Mouse (Mus musculus): ENCODE data around the gene Gm4353. TPM values are rescaled to one million over a fixed set of nuclear protein-coding genes. Genes with fewer than 3 reads are reported as not detected.

Gm4353 gene
- polyA plus RNA-seq, 1 experiment from 2014 or later = 1.5 TPM

DNA sequence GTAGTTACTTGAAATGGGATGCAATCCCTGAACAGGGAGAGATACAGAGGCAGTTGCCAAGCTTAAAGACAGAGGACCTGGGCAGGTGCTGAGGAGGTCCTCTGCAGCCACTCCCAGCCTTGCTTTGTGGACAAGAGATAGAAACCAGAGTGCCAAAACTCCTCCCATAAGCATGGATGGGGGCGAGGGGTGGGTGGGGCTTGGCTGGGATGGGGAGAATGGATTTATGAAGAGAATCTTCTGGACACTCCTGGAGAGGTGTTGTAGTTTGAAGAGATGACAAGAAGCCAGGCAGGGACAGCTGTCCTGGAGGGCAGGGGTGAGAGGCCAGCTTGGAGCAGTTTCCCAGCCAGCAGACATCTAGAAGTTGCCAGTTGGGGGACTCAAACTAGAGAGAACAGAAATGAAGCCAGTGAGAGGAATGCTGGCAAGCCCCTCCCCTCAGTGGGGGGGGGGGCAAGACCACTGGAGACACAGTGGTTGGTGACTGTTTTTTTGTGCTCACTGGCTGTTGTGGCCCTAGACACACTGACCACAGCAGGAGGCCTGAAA lies 34.9 kb upstream of the Gm4353 start:
- no peak overlapping the region for H3K4me2 ChIP-seq
- ATAC-seq (ENCODE audit: low read depth) = no peak
- H3K4me1 ChIP-seq (replicated peaks) = peaks cover 13% of the 10 kb centered on the region; the same call in 1 of the 2 replicates
- H3K4me3 ChIP-seq = no peak overlapping the region
- H3K36me3 ChIP-seq = no peaks in the 10 kb centered on the region
- no peaks in the 10 kb centered on the region for H3K27me3 ChIP-seq
- 63% methylated on average over 1 of the region's 1 CpGs for WGBS
- H3K9me3 ChIP-seq = no peaks in the 10 kb centered on the region
- no peak overlapping the region for H3K9ac ChIP-seq
- no peak overlapping the region for H3K27ac ChIP-seq (replicated peaks)

DNA sequence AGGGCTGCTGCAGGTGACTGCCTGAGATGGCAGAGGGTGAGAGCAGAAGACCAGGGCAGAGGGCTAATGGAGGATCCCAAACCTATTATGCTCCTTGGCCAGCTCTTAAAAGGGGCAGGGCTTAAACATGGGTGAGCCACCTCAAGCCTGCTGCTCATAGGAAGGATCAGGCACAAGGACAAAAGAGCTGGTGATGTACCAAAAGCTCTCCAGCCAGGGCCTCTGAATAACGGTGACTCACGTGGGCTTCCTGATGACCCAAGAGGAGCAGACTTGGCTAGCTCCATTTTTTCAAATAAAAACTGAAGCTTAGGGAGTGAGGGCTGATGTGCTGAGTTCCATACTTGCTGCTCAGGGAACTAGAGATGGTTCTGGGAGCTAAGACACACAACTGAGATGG lies 31.6 kb upstream of the Gm4353 start:
- Histone ChIP-seq H3K27ac (replicated peaks) (no peak overlapping the region), H3K36me3 (no peaks in the 10 kb centered on the region), H3K4me1 (replicated peaks) (no peaks in the 10 kb centered on the region), H3K27me3 (no peaks in the 10 kb centered on the region), H3K9ac (no peak overlapping the region), H3K4me2 (no peak overlapping the region), H3K4me3 (no peak overlapping the region), H3K9me3 (no peaks in the 10 kb centered on the region)
- no peak for ATAC-seq (ENCODE audit: low read depth)
- 88% methylated on average over 2 of the region's 2 CpGs for WGBS

DNA sequence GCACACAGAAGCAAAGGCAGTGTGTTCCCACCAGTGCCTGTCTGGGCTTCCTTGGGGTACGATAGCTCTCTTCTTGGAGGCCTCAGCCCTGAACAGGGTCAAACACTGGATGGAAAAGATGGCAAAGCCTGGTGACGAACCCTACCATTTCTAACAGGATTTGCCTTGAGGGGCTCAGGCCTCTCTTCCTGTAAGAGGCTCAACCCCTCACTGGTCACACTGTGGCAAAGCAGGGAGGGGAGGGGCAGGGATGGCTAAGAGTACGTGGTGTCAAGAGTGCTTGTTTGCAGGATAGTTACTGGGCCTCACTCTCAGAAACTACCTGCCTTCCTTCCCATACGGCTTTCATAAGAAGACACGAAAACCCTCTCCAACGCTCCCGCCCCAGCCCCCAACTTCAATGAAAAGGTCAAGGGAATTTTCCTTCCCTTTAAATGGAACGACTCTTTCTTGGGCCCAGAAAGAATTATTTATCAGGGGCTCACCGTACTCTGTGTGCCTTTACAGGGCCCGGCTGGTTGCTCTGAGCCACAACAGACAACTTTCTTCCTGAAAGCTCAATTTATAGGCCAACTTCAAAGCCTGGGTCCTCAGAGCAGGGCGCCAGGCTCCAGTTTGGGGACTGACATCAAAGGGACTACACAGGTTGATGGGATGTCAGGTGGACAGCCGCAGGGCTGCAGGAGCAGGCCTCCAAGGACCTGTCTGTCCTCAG lies 30.9 kb upstream of the Gm4353 start:
- no peaks in the 10 kb centered on the region for H3K4me1 ChIP-seq (replicated peaks)
- H3K4me2 ChIP-seq = no peak overlapping the region
- 65% methylated on average over 12 of the region's 12 CpGs for WGBS
- no peak overlapping the region for H3K9ac ChIP-seq
- ATAC-seq (ENCODE audit: low read depth) = no peak
- H3K9me3 ChIP-seq = no peaks in the 10 kb centered on the region
- H3K27me3 ChIP-seq = no peaks in the 10 kb centered on the region
- H3K27ac ChIP-seq (replicated peaks) = no peak overlapping the region
- no peaks in the 10 kb centered on the region for H3K36me3 ChIP-seq
- no peak overlapping the region for H3K4me3 ChIP-seq

DNA sequence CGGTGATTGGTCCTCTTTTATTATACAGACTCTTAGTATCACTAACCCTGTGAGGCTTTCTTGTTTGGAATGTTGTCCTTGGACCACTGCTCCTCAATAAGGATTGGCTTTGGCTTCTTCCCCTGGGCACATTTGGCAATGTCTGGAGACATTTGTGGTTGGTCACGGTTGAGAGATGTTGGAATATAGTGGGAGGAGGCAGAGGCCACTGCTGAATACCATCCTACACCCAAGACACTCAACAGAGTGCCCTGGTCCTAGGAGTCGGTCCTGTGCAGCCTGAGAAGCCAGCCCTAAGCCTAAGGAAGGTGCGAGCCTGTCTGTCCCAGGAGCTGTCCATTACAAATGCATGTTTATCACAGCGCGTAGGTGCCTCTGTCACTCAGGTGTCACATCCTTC lies 27.1 kb upstream of the Gm4353 start:
- Histone ChIP-seq H3K9ac (no peak overlapping the region), H3K27me3 (no peaks in the 10 kb centered on the region), H3K4me1 (replicated peaks) (no peaks in the 10 kb centered on the region), H3K4me3 (no peak overlapping the region), H3K27ac (replicated peaks) (no peak overlapping the region), H3K9me3 (no peaks in the 10 kb centered on the region), H3K36me3 (peaks cover 6% of the 10 kb centered on the region), H3K4me2 (no peak overlapping the region)
- WGBS = 88% methylated on average over 6 of the region's 6 CpGs
- no peak for ATAC-seq (ENCODE audit: low read depth)

DNA sequence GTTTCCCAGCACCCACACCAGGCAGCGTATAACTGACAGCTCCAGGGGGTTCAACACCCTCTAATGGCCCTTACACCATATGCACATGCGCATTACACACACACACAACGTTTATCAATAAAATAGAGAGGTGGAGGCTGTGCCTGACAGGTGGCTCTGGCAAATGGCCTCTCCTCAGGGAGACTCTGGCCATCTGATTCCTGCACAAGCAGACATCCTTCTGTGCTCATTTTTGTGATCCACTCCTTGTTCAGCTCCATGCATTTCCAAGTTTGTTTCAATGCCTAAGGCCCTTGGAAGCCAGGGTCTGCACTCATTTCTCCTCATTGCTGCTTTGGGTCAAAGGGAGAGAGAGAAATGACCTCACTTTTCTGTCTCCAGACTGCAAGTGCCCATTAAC lies 26.2 kb upstream of the Gm4353 start:
- H3K4me1 ChIP-seq (replicated peaks) = no peaks in the 10 kb centered on the region
- no peak for ATAC-seq (ENCODE audit: low read depth)

DNA sequence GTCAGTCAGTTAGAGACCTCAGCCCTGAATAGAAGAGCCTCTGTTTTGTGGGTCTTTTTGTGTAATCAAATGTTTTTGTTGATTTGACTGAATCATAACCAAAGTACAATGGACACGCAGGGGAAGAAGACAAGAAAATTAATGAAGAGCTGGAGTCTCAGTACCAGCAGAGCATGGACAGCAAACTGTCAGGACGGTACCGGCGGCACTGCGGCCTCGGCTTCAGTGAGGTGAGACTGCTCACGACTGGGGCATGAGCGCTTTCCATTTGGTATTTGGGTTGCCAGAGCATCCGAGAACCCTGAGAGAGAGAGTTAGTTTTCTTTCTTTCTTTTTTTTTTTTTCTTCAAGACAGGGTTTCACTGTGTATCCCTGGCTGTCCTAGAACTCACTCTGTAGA lies 18.7 kb upstream of the Gm4353 start:
- H3K4me3 ChIP-seq = no peak overlapping the region
- no peaks in the 10 kb centered on the region for H3K9me3 ChIP-seq
- ATAC-seq (ENCODE audit: low read depth) = no peak
- no peak overlapping the region for H3K9ac ChIP-seq
- no peak overlapping the region for H3K4me2 ChIP-seq
- H3K36me3 ChIP-seq = peaks cover 66% of the 10 kb centered on the region
- 96% methylated on average over 9 of the region's 9 CpGs for WGBS
- no peak overlapping the region for H3K27ac ChIP-seq (replicated peaks)
- peaks cover 7% of the 10 kb centered on the region for H3K4me1 ChIP-seq (replicated peaks)
- H3K27me3 ChIP-seq = no peaks in the 10 kb centered on the region

More for the DNA sequence above, 26.2 kb upstream of the Gm4353 start:
- Histone ChIP-seq H3K36me3 (peaks cover 14% of the 10 kb centered on the region), H3K9me3 (no peaks in the 10 kb centered on the region), H3K9ac (no peak overlapping the region), H3K27me3 (no peaks in the 10 kb centered on the region), H3K4me2 (no peak overlapping the region), H3K4me3 (no peak overlapping the region), H3K27ac (replicated peaks) (no peak overlapping the region)
- WGBS = 59% methylated on average over 3 of the region's 3 CpGs

DNA sequence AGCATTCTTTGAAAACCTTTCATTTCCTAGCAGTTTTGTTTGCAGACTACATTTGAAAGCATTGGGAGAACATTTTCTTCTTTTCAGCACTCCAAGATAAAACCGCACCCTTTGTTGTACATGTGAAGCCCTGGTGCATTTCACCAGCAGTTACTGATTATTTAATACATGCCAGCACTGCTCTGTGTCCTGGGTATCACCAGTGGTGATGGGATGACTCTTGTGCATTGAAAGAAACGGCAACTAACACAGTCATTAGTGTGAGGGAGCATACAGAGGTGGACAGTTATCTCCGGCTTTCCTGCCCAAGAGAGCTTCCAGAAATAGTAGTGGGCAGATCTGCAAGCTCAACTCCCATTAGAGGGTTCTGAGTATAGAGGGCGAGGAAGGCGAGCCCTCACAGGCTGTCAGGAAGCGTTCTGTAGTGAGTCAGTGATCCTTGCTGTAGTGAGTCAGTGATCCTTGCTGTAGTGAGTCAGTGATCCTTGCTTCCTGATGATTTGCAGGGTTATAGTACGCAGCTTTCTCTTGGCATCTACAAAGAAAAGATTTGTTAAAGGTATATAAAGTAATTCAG lies 15.6 kb upstream of the Gm4353 start:
- H3K9me3 ChIP-seq = no peaks in the 10 kb centered on the region
- WGBS = 92% methylated on average over 7 of the region's 7 CpGs
- no peak for ATAC-seq (ENCODE audit: low read depth)
- peaks cover 45% of the 10 kb centered on the region for H3K36me3 ChIP-seq
- H3K9ac ChIP-seq = no peak overlapping the region
- no peak overlapping the region for H3K4me2 ChIP-seq
- no peak overlapping the region for H3K4me3 ChIP-seq
- H3K27ac ChIP-seq (replicated peaks) = no peak overlapping the region
- no peaks in the 10 kb centered on the region for H3K27me3 ChIP-seq
- peaks cover 16% of the 10 kb centered on the region for H3K4me1 ChIP-seq (replicated peaks)

DNA sequence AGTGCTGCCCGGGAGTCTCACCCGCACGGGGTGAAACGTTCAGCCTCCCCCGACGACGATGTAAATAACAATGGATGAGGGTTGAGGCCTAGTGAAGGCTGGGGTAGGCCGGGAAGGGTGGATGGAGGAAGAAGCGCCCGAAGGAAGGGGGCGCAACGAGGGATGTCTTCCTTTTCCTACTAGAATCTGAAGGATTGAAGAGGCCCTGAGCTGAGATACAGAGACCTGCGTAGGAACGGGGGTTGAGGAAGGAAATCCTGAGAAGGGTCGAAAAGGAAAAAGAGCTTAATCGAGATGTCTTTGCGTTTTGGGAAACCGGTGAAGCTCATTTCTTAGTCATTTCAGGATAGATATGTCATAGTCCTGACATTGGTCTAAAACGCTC lies 9.0 kb upstream of the Gm4353 start:
- Histone ChIP-seq H3K27me3 (no peaks in the 10 kb centered on the region), H3K4me1 (replicated peaks) (peaks cover 27% of the 10 kb centered on the region)
- WGBS = under 1% methylated on average over 19 of the region's 19 CpGs

DNA sequence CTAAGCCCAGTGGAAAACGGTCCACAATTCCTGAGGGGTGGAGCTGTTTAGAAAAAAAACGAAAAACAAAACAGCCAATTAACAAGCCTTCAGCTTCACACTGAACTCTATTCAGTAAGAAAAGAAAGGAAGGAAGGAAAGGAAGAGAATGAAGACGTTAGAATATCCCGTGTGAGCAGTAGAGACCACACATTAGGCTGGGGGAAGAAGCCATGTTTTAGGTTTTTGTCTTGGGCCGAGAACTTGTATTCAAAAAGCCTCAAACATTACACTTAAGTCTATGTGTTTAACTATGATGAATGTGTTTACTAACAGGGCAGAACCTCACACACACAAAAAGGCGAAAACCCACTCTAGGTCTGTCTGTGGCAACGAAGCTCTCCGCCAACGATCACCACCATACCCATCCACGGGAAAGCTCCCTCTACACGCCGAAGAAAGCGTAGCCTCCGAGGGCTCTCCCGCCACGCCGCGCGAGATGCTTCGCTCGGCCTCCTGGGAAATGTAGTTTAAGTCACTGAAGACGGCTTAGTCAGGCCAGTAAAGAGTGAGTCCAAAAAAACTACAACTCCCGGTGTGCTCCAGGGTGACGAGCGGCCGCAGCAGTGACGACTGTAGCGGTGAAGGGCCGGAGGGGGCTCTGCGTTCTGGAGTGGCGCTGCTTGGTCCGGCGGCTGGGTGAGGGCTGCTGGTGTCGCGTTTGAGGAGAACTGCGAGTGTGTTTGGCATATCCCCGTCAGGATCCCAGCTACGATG lies 8.5 kb upstream of the Gm4353 start:
- peak; percentile 100 for ATAC-seq (ENCODE audit: low read depth)

More for the DNA sequence above, 9.0 kb upstream of the Gm4353 start:
- peak overlapping the region; percentile 98 for H3K27ac ChIP-seq (replicated peaks)
- peak overlapping the region; percentile 80 for H3K4me2 ChIP-seq
- H3K4me3 ChIP-seq = peak overlapping the region; percentile 70
- peak overlapping the region; percentile 90 for H3K9ac ChIP-seq
- ATAC-seq (ENCODE audit: low read depth) = peak; percentile 90
- no peaks in the 10 kb centered on the region for H3K9me3 ChIP-seq
- H3K36me3 ChIP-seq = no peaks in the 10 kb centered on the region

DNA sequence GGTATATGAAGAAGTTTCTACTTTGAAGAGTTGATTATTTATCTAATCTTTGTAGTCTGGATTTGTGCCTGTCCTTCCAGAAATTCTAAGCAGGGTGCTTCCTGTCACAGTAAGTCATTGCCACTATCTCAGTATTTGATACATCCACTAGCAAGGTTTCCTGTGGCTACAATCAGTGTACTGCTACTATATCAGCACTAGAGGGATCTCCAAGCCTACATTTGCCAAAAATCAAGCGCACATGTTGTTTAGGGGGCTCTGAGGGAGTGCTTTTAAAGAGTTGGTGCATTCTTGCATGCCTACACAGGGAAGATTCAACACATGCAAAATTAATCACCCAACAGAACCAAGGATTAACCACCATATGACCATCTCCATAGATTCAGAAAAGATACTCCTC lies 23.7 kb downstream of the Gm4353 start:
- Histone ChIP-seq H3K36me3 (no peaks in the 10 kb centered on the region), H3K4me1 (replicated peaks) (no peaks in the 10 kb centered on the region), H3K9me3 (no peaks in the 10 kb centered on the region), H3K9ac (no peak overlapping the region), H3K4me3 (no peak overlapping the region), H3K27ac (replicated peaks) (no peak overlapping the region), H3K27me3 (no peaks in the 10 kb centered on the region), H3K4me2 (no peak overlapping the region)
- WGBS = 62% methylated on average over 1 of the region's 1 CpGs
- ATAC-seq (ENCODE audit: low read depth) = no peak

More for the DNA sequence above, 8.5 kb upstream of the Gm4353 start:
- Histone ChIP-seq H3K9me3 (no peaks in the 10 kb centered on the region), H3K9ac (peak overlapping the region; percentile 90), H3K36me3 (no peaks in the 10 kb centered on the region), H3K4me1 (replicated peaks) (peaks cover 27% of the 10 kb centered on the region), H3K27me3 (no peaks in the 10 kb centered on the region), H3K27ac (replicated peaks) (peak overlapping the region; percentile 98), H3K4me2 (peak overlapping the region; percentile 80), H3K4me3 (peak overlapping the region; percentile 70)
- under 1% methylated on average over 38 of the region's 38 CpGs for WGBS

DNA sequence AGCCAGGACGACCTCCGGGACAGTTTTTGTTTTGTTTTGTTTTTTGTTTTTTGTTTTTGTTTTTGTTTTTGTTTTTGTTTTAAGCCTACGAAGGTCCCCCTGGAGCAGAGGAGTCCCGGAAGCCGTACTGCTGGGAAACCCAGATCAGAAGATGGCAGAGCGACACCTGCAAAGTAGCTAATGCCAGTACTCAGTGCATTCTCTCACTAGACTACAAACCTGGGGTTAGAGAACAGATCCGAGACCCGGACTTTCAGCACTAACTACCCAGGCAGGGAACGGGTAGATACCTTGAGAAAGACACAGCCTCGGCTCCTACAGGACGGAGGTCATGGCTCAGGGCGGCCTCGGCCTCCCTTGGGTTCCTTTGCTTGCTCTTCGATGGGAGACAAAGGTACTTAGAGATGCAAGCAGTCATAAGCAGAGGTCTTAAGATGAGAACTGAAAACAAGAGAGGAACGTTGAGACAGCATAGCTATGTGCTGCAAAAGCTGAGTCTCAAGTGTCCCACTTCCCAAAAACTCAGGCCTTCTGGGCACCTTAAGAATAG lies 43.9 kb downstream of the Gm4353 start:
- H3K27me3 ChIP-seq = peaks cover 52% of the 10 kb centered on the region
- no peak overlapping the region for H3K9ac ChIP-seq
- H3K36me3 ChIP-seq = no peaks in the 10 kb centered on the region
- peaks cover 33% of the 10 kb centered on the region for H3K4me1 ChIP-seq (replicated peaks)
- H3K9me3 ChIP-seq = no peaks in the 10 kb centered on the region
- no peak for ATAC-seq (ENCODE audit: low read depth)
- WGBS = 15% methylated on average over 15 of the region's 15 CpGs
- H3K27ac ChIP-seq (replicated peaks) = no peak overlapping the region
- H3K4me3 ChIP-seq = peak overlapping the region; percentile 47
- peak overlapping the region; percentile 100 for H3K4me2 ChIP-seq

Measured in neural tube, embryonic 13.5 days (tissue).